Mouse (Mus musculus) heart, adult 2 months (tissue): Measurements from ENCODE around the gene Calcoco1. TPM values are rescaled to one million over a fixed set of nuclear protein-coding genes. Genes with fewer than 3 reads are reported as not detected.

Source experiments
- DNase-seq, 2 experiments: peaks; one replicate each; pipeline ENCODE4 v3.0.0; 2021
- H3K27ac ChIP-seq: fragments of 200-600 bp; 2 replicates; pipeline ENCODE4 v1.8.1; 2022
- H3K27me3 ChIP-seq: fragments of 200-500 bp; 2 replicates; pipeline ENCODE4 v1.6.1; 2012; ENCODE audit warnings: mild to moderate bottlenecking, low read length, inconsistent platforms, mixed read lengths; ENCODE audit not compliant: control insufficient read depth, insufficient read depth
- H3K36me3 ChIP-seq: fragments of 200-500 bp; 2 replicates; pipeline ENCODE4 v1.6.1; 2012; ENCODE audit warnings: low read length, inconsistent platforms; ENCODE audit not compliant: control insufficient read depth, insufficient read depth
- H3K4me1 ChIP-seq: fragments of 200-500 bp; 2 replicates; pipeline ENCODE4 v1.6.1; 2011; ENCODE audit warnings: low read length; ENCODE audit not compliant: control insufficient read depth, insufficient read depth
- H3K4me3 ChIP-seq: fragments of 200-600 bp; 2 replicates; pipeline ENCODE4 v1.8.1; 2022
- H3K79me2 ChIP-seq: fragments of 200-500 bp; replicated peaks from 2 replicates; pipeline ENCODE4 v1.6.1; 2012; ENCODE audit warnings: mild to moderate bottlenecking, inconsistent platforms, low read length, moderate library complexity, mixed read lengths; ENCODE audit not compliant: control insufficient read depth, insufficient read depth
- H3K9ac ChIP-seq: fragments of 200-500 bp; 2 replicates; pipeline ENCODE4 v1.6.1; 2012; ENCODE audit warnings: low read depth, mild to moderate bottlenecking, control low read depth, inconsistent platforms, low read length, mixed read lengths
- CTCF ChIP-seq: fragments of 200-600 bp; IDR thresholded peaks from 2 replicates; pipeline ENCODE4 v1.8.1; 2022; ENCODE audit warnings: antibody characterized with exemption, mild to moderate bottlenecking, moderate library complexity
- EP300 ChIP-seq: fragments of 200-500 bp; IDR thresholded peaks from 2 replicates; pipeline ENCODE4 v1.6.1; 2011; ENCODE audit warnings: low read depth, low read length, control low read depth; ENCODE audit not compliant: insufficient read depth
- POLR2A ChIP-seq: fragments of 200-500 bp; IDR thresholded peaks from 2 replicates; pipeline ENCODE4 v1.6.1; 2011; ENCODE audit warnings: mild to moderate bottlenecking, low read depth, low read length, control low read depth; ENCODE audit not compliant: insufficient read depth
- WGBS: fragments of 180-500 bp; shearing (Covaris S2); methylation state at CpG from one replicate; pipeline ENCODE4 v1.1.7; 2018; 5-methylcytosine and 5-hydroxymethylcytosine counted together
- intact Hi-C: fragments of 180-260 bp; cut with DNase I; formaldehyde crosslinking; loops from one replicate; pipeline ENCODE4 v1.15.1; 2025
- long read RNA-seq: library from polyadenylated mRNA; stranded (forward); transcript quantifications from one replicate; pipeline ENCODE4 v2.0.0, GENCODE M21; 2021
- polyA plus RNA-seq: library from polyadenylated mRNA; depleted of rRNA; stranded (reverse); fragments of >200 nt; gene quantifications from 2 replicates; pipeline ENCODE4 v1.2.3, GENCODE M21; 2012; rRNA removed
- total RNA-seq, 2 experiments: library from RNA; stranded (reverse); gene quantifications; 2 replicates each; pipeline ENCODE4 v1.2.3; 2021

The Calcoco1 gene
- total RNA-seq (100 to 1,000 TPM in 1 of 2 experiments, 10 to 100 TPM in 1; 98.0 to 124 TPM), polyA plus RNA-seq (108 and 133 TPM in 2 replicates)
- long read RNA-seq, transcript Calcoco1-201 (15 exons, 2,824 nt), result major isoform, 91 of 111 reads
- long read RNA-seq, partial matches to known transcripts, result 6 of 111 reads
- long read RNA-seq, other reads (novel, unspliced or antisense), result 14 of 111 reads

DNA sequence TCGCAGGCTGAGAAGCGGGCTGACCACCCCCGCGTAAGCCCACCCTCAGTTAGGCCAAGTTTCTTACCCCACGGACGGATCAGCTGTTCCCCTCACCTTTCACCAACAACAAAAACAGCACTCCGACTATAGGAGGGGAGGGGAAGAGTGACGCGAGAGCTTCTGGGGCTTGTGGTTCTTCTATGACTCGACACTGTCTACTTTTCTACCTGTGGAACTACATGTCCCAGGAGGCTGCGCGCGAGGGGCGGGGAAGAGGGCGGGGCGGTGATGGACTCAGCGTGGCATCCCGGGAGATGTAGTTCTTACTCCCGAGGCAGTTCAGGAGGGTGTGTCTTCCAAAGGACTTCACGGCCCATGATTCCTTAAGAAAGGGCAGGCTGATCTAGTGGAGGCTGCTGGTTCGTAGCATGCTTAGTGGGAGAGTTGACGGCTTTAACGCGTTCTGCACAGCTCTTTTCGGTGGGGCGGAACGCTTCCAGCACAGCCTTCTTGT is at the start of gene Calcoco1:
TSS of gene Calcoco1 (minus strand) at position 199 of the 496 bp plus-strand sequence.
- Histone ChIP-seq H3K4me1 (peaks cover 2% of the 10 kb centered on the region; the same call in 1 of the 2 replicates), H3K36me3 (no peaks in the 10 kb centered on the region), H3K27ac (peak within 1 kb of the TSS; percentile 95), H3K27me3 (no peaks in the 10 kb centered on the region), H3K79me2 (no peaks in the 10 kb centered on the region), H3K4me3 (peak within 1 kb of the TSS; percentile 64), H3K9ac (peak within 1 kb of the TSS; percentile 69)
- WGBS, result 1% methylated on average over 27 of the region's 27 CpGs
- DNase-seq, result peak; percentile 92 to 94
- intact Hi-C loops, result loop anchor here (2.0 to 5.0 kb wide), 2 partner anchors 19 to 95 kb away; partner anchors contain the start of genes Atf7 and Gm28047
- TF ChIP-seq POLR2A (peak; percentile 75), CTCF (no peak)

DNA sequence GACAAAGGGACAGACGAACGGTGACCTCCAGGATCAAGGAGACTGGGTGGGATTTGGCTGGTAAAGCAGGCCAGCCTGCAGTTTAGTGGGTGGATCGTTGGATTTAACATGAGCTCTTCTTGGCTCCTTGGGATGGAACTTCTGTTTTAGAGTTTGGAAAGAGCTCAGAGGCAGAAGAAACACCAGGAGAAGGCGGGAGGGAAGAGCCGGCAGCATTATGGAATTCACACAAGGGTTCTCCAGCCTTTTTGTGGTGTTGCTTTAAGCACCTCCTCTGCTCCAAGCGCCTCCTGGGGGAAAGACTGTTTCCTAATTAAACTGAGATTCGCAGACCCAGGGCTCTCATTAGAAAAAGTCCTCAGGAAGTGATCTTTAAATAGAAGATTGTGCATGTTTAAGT is 48.9 kb upstream of the Calcoco1 start:
- H3K9ac ChIP-seq, result no peak overlapping the region
- no peak for DNase-seq
- intact Hi-C loops, result no loop called here
- 32% methylated on average over 7 of the region's 7 CpGs for WGBS
- H3K4me1 ChIP-seq, result no peaks in the 10 kb centered on the region
- H3K27ac ChIP-seq, result no peak overlapping the region
- TF ChIP-seq CTCF (no peak), EP300 (no peak), POLR2A (no peak)
- no peaks in the 10 kb centered on the region for H3K79me2 ChIP-seq
- no peaks in the 10 kb centered on the region; the same call in 1 of the 2 replicates for H3K27me3 ChIP-seq
- H3K4me3 ChIP-seq, result no peak overlapping the region
- H3K36me3 ChIP-seq, result no peaks in the 10 kb centered on the region

DNA sequence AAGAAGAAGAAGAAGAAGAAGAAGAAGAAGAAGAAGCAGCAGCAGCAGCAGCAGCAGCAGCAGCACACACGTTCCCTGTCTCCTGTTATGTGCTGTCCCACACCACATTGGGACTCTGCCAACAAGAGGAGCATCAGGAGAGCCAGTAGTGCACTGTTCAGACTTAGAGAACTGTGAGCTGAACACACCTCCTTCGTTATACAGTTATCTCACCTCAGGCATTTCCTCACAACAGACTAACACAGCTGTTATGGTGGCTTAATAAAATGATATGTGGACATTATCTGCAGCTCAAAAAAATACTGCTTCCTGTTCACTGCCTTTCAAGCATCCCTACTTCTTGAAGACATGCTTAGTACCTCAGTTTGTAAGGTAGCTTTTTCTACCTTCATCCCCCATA is 43.2 kb upstream of the Calcoco1 start:
- intact Hi-C loops, result no loop called here
- TF ChIP-seq EP300 (no peak), CTCF (no peak), POLR2A (no peak)
- Histone ChIP-seq H3K4me1 (no peaks in the 10 kb centered on the region), H3K9ac (no peak overlapping the region), H3K36me3 (no peaks in the 10 kb centered on the region), H3K27me3 (peaks cover 5% of the 10 kb centered on the region), H3K4me3 (no peak overlapping the region), H3K79me2 (no peaks in the 10 kb centered on the region), H3K27ac (no peak overlapping the region)
- WGBS, result 21% methylated on average over 2 of the region's 2 CpGs
- no peak for DNase-seq

DNA sequence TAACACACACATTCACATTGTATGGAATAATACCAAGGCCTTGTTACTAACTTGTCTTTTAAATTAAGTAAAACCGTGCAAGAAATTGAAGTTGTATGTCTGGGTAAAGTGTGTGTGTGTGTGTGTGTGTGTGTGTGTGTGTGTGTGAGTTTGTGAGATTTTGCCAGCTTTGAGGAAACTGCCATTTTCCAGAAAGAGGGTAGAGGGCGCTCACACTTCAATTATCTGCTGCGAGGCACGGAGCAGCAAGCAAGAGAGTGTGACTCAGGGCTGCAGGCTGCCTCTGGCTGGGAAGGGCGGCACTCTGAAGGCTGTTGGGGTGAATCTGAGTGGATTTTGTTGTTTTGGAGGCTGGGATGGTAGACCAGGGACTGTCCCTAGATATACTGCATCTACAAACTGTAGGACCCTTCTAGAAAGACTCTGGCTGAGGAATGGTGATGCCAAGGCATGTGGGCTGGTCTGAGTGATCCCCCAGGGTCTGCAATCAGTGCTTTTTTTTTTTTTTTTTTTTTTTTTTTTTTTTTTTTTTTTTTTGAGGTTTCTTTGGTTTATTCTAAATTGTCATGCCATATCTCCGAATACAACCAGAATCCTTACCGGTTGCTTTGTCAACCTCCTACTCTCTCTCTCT is 39.9 kb upstream of the Calcoco1 start:
- peaks cover 6% of the 10 kb centered on the region for H3K27me3 ChIP-seq

DNA sequence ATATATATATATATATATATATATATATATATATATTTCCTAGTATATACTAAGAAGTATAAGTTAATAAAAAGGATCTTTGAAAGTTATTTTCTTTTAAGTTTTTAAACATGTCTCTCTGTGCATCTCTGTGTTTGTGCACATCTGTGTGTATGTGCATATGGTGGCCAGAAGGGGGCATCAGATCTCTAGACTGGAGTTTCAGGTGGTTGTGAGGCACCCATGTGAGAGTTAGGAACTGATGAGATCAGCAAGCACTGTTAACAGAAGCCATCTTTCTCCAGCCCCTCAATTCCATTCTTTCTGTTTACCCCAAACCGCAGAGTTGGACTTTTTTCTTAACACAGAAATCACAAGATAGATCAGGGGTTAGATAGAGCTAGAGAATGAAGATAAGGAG is 35.7 kb upstream of the Calcoco1 start:
- intact Hi-C loops, result no loop called here
- Histone ChIP-seq H3K36me3 (no peaks in the 10 kb centered on the region), H3K4me1 (no peaks in the 10 kb centered on the region), H3K4me3 (no peak overlapping the region), H3K27ac (no peak overlapping the region), H3K27me3 (peaks cover 3% of the 10 kb centered on the region; the same call in 1 of the 2 replicates), H3K79me2 (no peaks in the 10 kb centered on the region), H3K9ac (no peak overlapping the region)
- no peak for TF ChIP-seq EP300
- no peak for TF ChIP-seq POLR2A
- TF ChIP-seq CTCF, result no peak
- 98% methylated on average over 1 of the region's 1 CpGs for WGBS
- no peak for DNase-seq

More for the DNA sequence above, 39.9 kb upstream of the Calcoco1 start:
- WGBS, result 12% methylated on average over 7 of the region's 7 CpGs
- Histone ChIP-seq H3K79me2 (no peaks in the 10 kb centered on the region), H3K27ac (no peak overlapping the region), H3K4me3 (no peak overlapping the region), H3K9ac (no peak overlapping the region), H3K36me3 (no peaks in the 10 kb centered on the region), H3K4me1 (no peaks in the 10 kb centered on the region)
- intact Hi-C loops, result loop anchor here (5.0 kb wide), 2 partner anchors 210 to 415 kb away; no protein-coding TSS in a partner anchor
- DNase-seq, result peak in 1 of 2 experiments; percentile 20
- TF ChIP-seq POLR2A (no peak), CTCF (peak; percentile 63), EP300 (0 out of 2 replicates have a peak, but pooled peaks have one; percentile 23)

DNA sequence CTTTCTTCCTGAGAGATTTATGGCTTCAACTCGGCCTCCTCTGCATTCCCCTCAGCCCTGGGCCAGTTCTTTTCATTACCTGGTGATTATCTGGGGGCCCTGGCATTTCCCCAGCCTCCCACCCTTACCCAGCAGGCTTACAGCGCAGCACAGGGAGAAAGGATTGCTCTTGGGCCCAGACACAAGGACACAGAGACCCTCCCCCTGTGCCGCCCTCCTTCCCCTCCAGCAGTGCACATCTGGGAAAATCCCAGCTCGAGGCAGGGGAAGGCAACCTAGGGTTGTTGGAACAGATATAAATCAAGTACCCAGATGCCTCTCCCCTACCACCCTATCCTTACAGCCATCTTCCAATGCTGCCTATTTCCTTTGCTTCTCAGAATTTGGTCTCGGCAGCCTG is 33.1 kb upstream of the Calcoco1 start:
- Histone ChIP-seq H3K27ac (no peak overlapping the region), H3K79me2 (no peaks in the 10 kb centered on the region), H3K36me3 (no peaks in the 10 kb centered on the region), H3K4me3 (no peak overlapping the region), H3K4me1 (no peaks in the 10 kb centered on the region), H3K9ac (no peak overlapping the region), H3K27me3 (peaks cover 3% of the 10 kb centered on the region; the same call in 1 of the 2 replicates)
- DNase-seq, result no peak
- 48% methylated on average over 5 of the region's 5 CpGs for WGBS
- TF ChIP-seq CTCF (no peak), POLR2A (no peak), EP300 (no peak)
- intact Hi-C loops, result no loop called here
